Mouse (Mus musculus): ENCODE data around the gene Svs1. TPM values are rescaled to one million over a fixed set of nuclear protein-coding genes. Genes with fewer than 3 reads are reported as not detected.

Gene Svs1
- polyA plus RNA-seq, 1 experiment from 2014 or later = not detected

- 94% methylated on average over 4 of the region's 4 CpGs for WGBS
Observed at GRCm38 (mm10) chr6:48998796-48999195, 12.1 kb downstream of the Svs1 start.

GRCm38 (mm10) chr6:49003381-49003780 lies 16.7 kb downstream of the Svs1 start:
- no peaks in the 10 kb centered on the region for H3K36me3 ChIP-seq (ENCODE audit: control insufficient read depth, insufficient read depth, low read length)
- H3K27me3 ChIP-seq (ENCODE audit: control insufficient read depth, insufficient read depth, low read length) = no peaks in the 10 kb centered on the region
- H3K4me1 ChIP-seq (ENCODE audit: control insufficient read depth, insufficient read depth, low read length) = peaks cover 3% of the 10 kb centered on the region; the same call in 1 of the 2 replicates
- no peaks in the 10 kb centered on the region for H3K9me3 ChIP-seq (ENCODE audit: control insufficient read depth, low read length)
- no peak overlapping the region for H3K4me3 ChIP-seq (ENCODE audit: low read depth, low read length)
- no peak overlapping the region for H3K27ac ChIP-seq (ENCODE audit: low read depth, low read length)
- ATAC-seq (ENCODE audit: insufficient read depth, low FRiP score, low TSS enrichment) (no peak), DNase-seq (ENCODE audit: low spot score) (no peak)
- H3K9ac ChIP-seq (ENCODE audit: low read length) = no peak overlapping the region
- no peak overlapping the region for H3K4me2 ChIP-seq (ENCODE audit: low read depth)
- 48% methylated on average over 4 of the region's 4 CpGs for WGBS

More at GRCm38 (mm10) chr6:48998796-48999195, 12.1 kb downstream of the Svs1 start:
- Histone ChIP-seq H3K27ac (ENCODE audit: low read depth, low read length) (no peak overlapping the region), H3K4me2 (ENCODE audit: low read depth) (no peak overlapping the region), H3K36me3 (ENCODE audit: control insufficient read depth, insufficient read depth, low read length) (no peaks in the 10 kb centered on the region), H3K27me3 (ENCODE audit: control insufficient read depth, insufficient read depth, low read length) (no peaks in the 10 kb centered on the region), H3K9ac (ENCODE audit: low read length) (no peak overlapping the region), H3K9me3 (ENCODE audit: control insufficient read depth, low read length) (no peaks in the 10 kb centered on the region), H3K4me3 (ENCODE audit: low read depth, low read length) (no peak overlapping the region), H3K4me1 (ENCODE audit: control insufficient read depth, insufficient read depth, low read length) (no peaks in the 10 kb centered on the region)
- DNase-seq (ENCODE audit: low spot score) (no peak), ATAC-seq (ENCODE audit: insufficient read depth, low FRiP score, low TSS enrichment) (no peak)

GRCm38 (mm10) chr6:49007981-49008380 lies 21.3 kb downstream of the Svs1 start:
- Histone ChIP-seq H3K9me3 (ENCODE audit: control insufficient read depth, low read length) (no peaks in the 10 kb centered on the region), H3K36me3 (ENCODE audit: control insufficient read depth, insufficient read depth, low read length) (no peaks in the 10 kb centered on the region), H3K4me2 (ENCODE audit: low read depth) (peak overlapping the region; percentile 43), H3K4me3 (ENCODE audit: low read depth, low read length) (no peak overlapping the region; the same call in 1 of the 2 replicates), H3K4me1 (ENCODE audit: control insufficient read depth, insufficient read depth, low read length) (peaks cover 5% of the 10 kb centered on the region; the same call in 1 of the 2 replicates), H3K27ac (ENCODE audit: low read depth, low read length) (no peak overlapping the region), H3K27me3 (ENCODE audit: control insufficient read depth, insufficient read depth, low read length) (no peaks in the 10 kb centered on the region), H3K9ac (ENCODE audit: low read length) (no peak overlapping the region)
- DNase-seq (ENCODE audit: low spot score) = peak; percentile 78
- under 1% methylated on average over 9 of the region's 9 CpGs for WGBS
- ATAC-seq (ENCODE audit: insufficient read depth, low FRiP score, low TSS enrichment) = no peak

- no peaks in the 10 kb centered on the region for H3K9me3 ChIP-seq (ENCODE audit: control insufficient read depth, low read length)
- DNase-seq (ENCODE audit: low spot score) (no peak), ATAC-seq (ENCODE audit: insufficient read depth, low FRiP score, low TSS enrichment) (no peak)
- no peak overlapping the region for H3K27ac ChIP-seq (ENCODE audit: low read depth, low read length)
- no peaks in the 10 kb centered on the region for H3K36me3 ChIP-seq (ENCODE audit: control insufficient read depth, insufficient read depth, low read length)
- WGBS = 23% methylated on average over 13 of the region's 13 CpGs
- peaks cover 5% of the 10 kb centered on the region; the same call in 1 of the 2 replicates for H3K4me1 ChIP-seq (ENCODE audit: control insufficient read depth, insufficient read depth, low read length)
- H3K4me3 ChIP-seq (ENCODE audit: low read depth, low read length) = no peak overlapping the region; the same call in 1 of the 2 replicates
- H3K4me2 ChIP-seq (ENCODE audit: low read depth) = peak overlapping the region; percentile 43
- H3K9ac ChIP-seq (ENCODE audit: low read length) = no peak overlapping the region
- no peaks in the 10 kb centered on the region for H3K27me3 ChIP-seq (ENCODE audit: control insufficient read depth, insufficient read depth, low read length)
Observed at GRCm38 (mm10) chr6:49008420-49009160, 21.9 kb downstream of the Svs1 start.

GRCm38 (mm10) chr6:49009161-49009555 lies 22.5 kb downstream of the Svs1 start:
- no peak overlapping the region for H3K9ac ChIP-seq (ENCODE audit: low read length)
- no peak overlapping the region for H3K27ac ChIP-seq (ENCODE audit: low read depth, low read length)
- H3K27me3 ChIP-seq (ENCODE audit: control insufficient read depth, insufficient read depth, low read length) = no peaks in the 10 kb centered on the region
- DNase-seq (ENCODE audit: low spot score) (no peak), ATAC-seq (ENCODE audit: insufficient read depth, low FRiP score, low TSS enrichment) (no peak)
- no peak overlapping the region for H3K4me3 ChIP-seq (ENCODE audit: low read depth, low read length)
- peaks cover 5% of the 10 kb centered on the region; the same call in 1 of the 2 replicates for H3K4me1 ChIP-seq (ENCODE audit: control insufficient read depth, insufficient read depth, low read length)
- WGBS = 27% methylated on average over 7 of the region's 7 CpGs
- no peak overlapping the region for H3K4me2 ChIP-seq (ENCODE audit: low read depth)
- no peaks in the 10 kb centered on the region for H3K9me3 ChIP-seq (ENCODE audit: control insufficient read depth, low read length)
- no peaks in the 10 kb centered on the region for H3K36me3 ChIP-seq (ENCODE audit: control insufficient read depth, insufficient read depth, low read length)

DNA sequence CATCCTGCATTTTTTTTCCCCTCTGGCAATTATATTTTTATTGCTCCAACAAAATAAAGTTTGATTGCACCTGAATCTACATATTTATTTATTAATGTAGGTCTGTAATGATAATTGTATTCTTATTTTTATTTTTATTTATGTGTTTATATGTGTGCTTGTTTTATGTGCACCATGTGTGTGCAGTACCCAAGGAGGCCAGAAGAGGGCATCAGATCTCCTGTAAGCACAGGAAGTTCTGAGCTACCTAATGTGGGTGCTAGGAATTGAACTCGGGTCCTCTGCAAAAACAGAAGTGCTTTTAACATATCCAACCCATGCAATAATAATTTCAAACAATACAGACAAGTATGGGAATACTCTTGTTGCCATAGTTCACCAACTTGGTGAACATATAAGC lies 23.0 kb downstream of the Svs1 start:
- ATAC-seq (ENCODE audit: insufficient read depth, low FRiP score, low TSS enrichment) = no peak
- H3K27me3 ChIP-seq (ENCODE audit: control insufficient read depth, insufficient read depth, low read length) = no peaks in the 10 kb centered on the region
- H3K9ac ChIP-seq (ENCODE audit: low read length) = no peak overlapping the region
- no peak overlapping the region for H3K27ac ChIP-seq (ENCODE audit: low read depth, low read length)
- WGBS = 89% methylated on average over 1 of the region's 1 CpGs
- H3K36me3 ChIP-seq (ENCODE audit: control insufficient read depth, insufficient read depth, low read length) = no peaks in the 10 kb centered on the region
- no peak overlapping the region for H3K4me3 ChIP-seq (ENCODE audit: low read depth, low read length)
- DNase-seq (ENCODE audit: low spot score) = no peak
- peaks cover 5% of the 10 kb centered on the region; the same call in 1 of the 2 replicates for H3K4me1 ChIP-seq (ENCODE audit: control insufficient read depth, insufficient read depth, low read length)
- H3K4me2 ChIP-seq (ENCODE audit: low read depth) = no peak overlapping the region
- H3K9me3 ChIP-seq (ENCODE audit: control insufficient read depth, low read length) = no peaks in the 10 kb centered on the region

DNA sequence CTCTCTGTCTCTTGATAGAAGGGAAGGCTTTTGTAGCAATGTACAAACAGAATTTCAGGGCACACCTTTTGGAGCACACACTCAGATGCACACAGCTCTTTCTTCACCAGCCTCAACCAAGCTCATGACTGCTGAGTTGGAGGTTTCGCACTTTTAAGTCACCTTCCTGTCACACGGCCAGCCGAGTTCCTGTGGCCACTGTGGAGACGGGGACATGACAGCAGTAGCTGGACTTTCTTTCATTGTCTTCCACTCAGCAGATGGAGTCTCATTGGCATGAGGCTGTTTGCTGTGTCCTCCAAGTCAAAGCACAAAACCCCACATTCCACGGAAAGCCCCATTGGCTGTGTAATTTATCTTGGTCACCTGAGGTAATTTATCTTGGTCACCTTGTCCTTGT lies 24.5 kb downstream of the Svs1 start:
- Histone ChIP-seq H3K9ac (ENCODE audit: low read length) (no peak overlapping the region), H3K9me3 (ENCODE audit: control insufficient read depth, low read length) (no peaks in the 10 kb centered on the region), H3K4me3 (ENCODE audit: low read depth, low read length) (no peak overlapping the region), H3K27me3 (ENCODE audit: control insufficient read depth, insufficient read depth, low read length) (no peaks in the 10 kb centered on the region), H3K36me3 (ENCODE audit: control insufficient read depth, insufficient read depth, low read length) (no peaks in the 10 kb centered on the region), H3K27ac (ENCODE audit: low read depth, low read length) (no peak overlapping the region), H3K4me1 (ENCODE audit: control insufficient read depth, insufficient read depth, low read length) (peaks cover 5% of the 10 kb centered on the region; the same call in 1 of the 2 replicates), H3K4me2 (ENCODE audit: low read depth) (no peak overlapping the region)
- 85% methylated on average over 5 of the region's 5 CpGs for WGBS
- ATAC-seq (ENCODE audit: insufficient read depth, low FRiP score, low TSS enrichment) (no peak), DNase-seq (ENCODE audit: low spot score) (no peak)

DNA sequence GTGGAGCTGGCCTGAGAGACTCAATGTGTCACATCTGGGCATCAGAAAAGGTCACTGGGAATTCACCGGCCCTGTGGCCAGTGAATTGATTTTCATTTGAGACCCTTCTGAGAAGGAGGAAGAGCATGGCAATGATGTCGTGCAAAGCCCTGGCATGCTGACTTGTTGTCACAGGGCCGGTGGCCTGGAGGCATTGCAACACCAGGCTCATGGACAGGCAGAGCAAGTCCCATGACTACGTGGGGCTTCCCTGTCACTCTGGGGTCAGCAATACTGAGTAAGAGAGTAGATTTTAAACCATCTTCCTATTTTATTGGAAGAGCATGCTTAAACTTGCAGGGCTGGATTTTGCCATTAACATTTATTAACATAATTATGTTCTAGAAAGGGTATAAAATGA lies 26.4 kb downstream of the Svs1 start:
- H3K4me1 ChIP-seq (ENCODE audit: control insufficient read depth, insufficient read depth, low read length) = peaks cover 5% of the 10 kb centered on the region; the same call in 1 of the 2 replicates
- no peaks in the 10 kb centered on the region for H3K27me3 ChIP-seq (ENCODE audit: control insufficient read depth, insufficient read depth, low read length)
- no peak overlapping the region for H3K9ac ChIP-seq (ENCODE audit: low read length)
- 80% methylated on average over 4 of the region's 4 CpGs for WGBS
- H3K27ac ChIP-seq (ENCODE audit: low read depth, low read length) = no peak overlapping the region
- no peak overlapping the region for H3K4me2 ChIP-seq (ENCODE audit: low read depth)
- DNase-seq (ENCODE audit: low spot score) (no peak), ATAC-seq (ENCODE audit: insufficient read depth, low FRiP score, low TSS enrichment) (no peak)
- no peaks in the 10 kb centered on the region for H3K9me3 ChIP-seq (ENCODE audit: control insufficient read depth, low read length)
- H3K4me3 ChIP-seq (ENCODE audit: low read depth, low read length) = no peak overlapping the region
- H3K36me3 ChIP-seq (ENCODE audit: control insufficient read depth, insufficient read depth, low read length) = no peaks in the 10 kb centered on the region

DNA sequence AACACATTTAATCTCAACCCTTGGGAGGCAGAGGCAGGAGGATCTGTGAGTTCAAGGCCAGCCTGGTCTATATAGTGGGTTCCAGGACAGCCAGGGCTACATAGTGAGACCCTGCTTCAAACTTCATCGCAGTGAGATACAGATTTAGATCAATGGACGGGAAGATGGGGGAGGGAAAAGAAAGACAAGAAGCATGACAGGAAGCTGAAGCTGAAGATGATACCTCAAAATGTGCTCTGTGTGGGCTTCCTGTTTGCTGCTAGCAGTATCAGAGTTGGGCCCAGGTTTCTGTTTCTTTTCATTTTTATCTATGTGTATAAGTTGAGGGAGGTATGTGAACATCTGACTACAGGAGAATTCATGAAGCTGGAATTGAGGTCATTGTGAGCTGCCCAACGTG lies 26.8 kb downstream of the Svs1 start:
- no peak overlapping the region for H3K9ac ChIP-seq (ENCODE audit: low read length)
- H3K36me3 ChIP-seq (ENCODE audit: control insufficient read depth, insufficient read depth, low read length) = no peaks in the 10 kb centered on the region
- no peak for DNase-seq (ENCODE audit: low spot score)
- no peak overlapping the region for H3K4me3 ChIP-seq (ENCODE audit: low read depth, low read length)
- 88% methylated on average over 3 of the region's 3 CpGs for WGBS
- no peak for ATAC-seq (ENCODE audit: insufficient read depth, low FRiP score, low TSS enrichment)
- no peaks in the 10 kb centered on the region for H3K27me3 ChIP-seq (ENCODE audit: control insufficient read depth, insufficient read depth, low read length)
- no peaks in the 10 kb centered on the region for H3K9me3 ChIP-seq (ENCODE audit: control insufficient read depth, low read length)
- H3K4me1 ChIP-seq (ENCODE audit: control insufficient read depth, insufficient read depth, low read length) = peaks cover 2% of the 10 kb centered on the region; the same call in 1 of the 2 replicates
- no peak overlapping the region for H3K27ac ChIP-seq (ENCODE audit: low read depth, low read length)
- H3K4me2 ChIP-seq (ENCODE audit: low read depth) = no peak overlapping the region

Data from neural tube, embryonic 11.5 days (tissue).